Mouse (Mus musculus): ENCODE data around the gene Aox3. TPM values are rescaled to one million over a fixed set of nuclear protein-coding genes. Genes with fewer than 3 reads are reported as not detected.

The Aox3 gene
- polyA plus RNA-seq, 1 experiment from 2014 or later = 0.47 TPM

DNA sequence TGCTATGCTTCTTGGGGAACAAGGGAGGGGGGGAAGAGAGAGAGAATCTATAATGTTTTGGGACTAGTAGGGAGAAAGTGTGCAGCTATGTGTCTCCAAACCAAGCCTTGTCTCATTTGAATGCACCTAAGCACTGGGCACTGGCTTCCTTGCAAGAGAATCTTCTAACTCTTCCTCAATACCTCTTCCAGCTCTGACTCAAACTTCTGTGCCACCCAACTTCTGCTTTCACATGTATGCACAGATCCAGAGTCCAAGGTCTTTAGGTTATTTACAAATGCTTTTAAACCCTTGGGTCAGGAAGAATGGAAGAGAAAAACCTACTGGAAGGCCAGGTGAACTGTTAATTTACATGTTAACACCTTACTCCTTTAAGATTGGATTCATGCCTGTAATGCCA is 511 bp downstream of the Aox3 start:
- Histone ChIP-seq H3K27ac (ENCODE audit: low read depth, low read length) (no peak overlapping the region), H3K4me2 (replicated peaks; ENCODE audit: low read depth) (no peak overlapping the region), H3K4me3 (ENCODE audit: low read depth, low read length) (no peak overlapping the region), H3K27me3 (replicated peaks; ENCODE audit: control insufficient read depth, insufficient read depth, low read length) (no peaks in the 10 kb centered on the region), H3K36me3 (ENCODE audit: control insufficient read depth, insufficient read depth) (no peaks in the 10 kb centered on the region), H3K9ac (ENCODE audit: low read depth, low read length) (no peak overlapping the region), H3K4me1 (replicated peaks; ENCODE audit: control insufficient read depth, insufficient read depth, low read length) (no peaks in the 10 kb centered on the region), H3K9me3 (ENCODE audit: control insufficient read depth) (no peaks in the 10 kb centered on the region)
- no peak for TF ChIP-seq CTCF (IDR thresholded peaks at IDR 0.05; ENCODE audit: low read depth)
- ATAC-seq = no peak

DNA sequence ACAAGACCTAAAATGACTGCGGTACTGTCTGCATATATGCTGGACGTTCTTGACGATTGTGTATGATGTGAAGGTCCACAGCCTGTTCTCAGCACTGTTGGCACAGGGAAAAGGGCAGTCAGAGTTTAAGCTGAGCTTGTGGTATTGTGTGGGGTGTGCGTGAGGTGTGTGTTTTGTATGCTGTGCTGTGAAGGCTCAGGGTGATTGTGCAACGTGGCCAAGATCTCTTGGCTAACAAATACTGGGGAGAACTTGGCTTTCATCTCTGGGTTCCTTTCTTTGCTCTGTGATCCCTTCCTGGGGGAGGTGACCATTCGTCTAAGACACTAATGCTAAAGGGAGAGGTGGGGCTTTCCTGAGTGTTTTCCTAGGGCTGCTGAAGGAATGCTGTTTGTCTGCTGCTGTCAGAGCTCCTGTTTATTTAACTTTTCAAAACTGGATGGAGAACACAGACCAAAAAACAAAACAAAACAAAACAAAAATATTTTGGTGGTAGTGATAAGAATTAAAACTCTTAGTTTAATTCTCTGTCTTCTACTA is 1.2 kb downstream of the Aox3 start:
- Histone ChIP-seq H3K4me1 (replicated peaks; ENCODE audit: control insufficient read depth, insufficient read depth, low read length) (no peaks in the 10 kb centered on the region), H3K9ac (ENCODE audit: low read depth, low read length) (no peak overlapping the region), H3K27ac (ENCODE audit: low read depth, low read length) (no peak overlapping the region), H3K27me3 (replicated peaks; ENCODE audit: control insufficient read depth, insufficient read depth, low read length) (no peaks in the 10 kb centered on the region), H3K4me2 (replicated peaks; ENCODE audit: low read depth) (no peak overlapping the region), H3K4me3 (ENCODE audit: low read depth, low read length) (no peak overlapping the region), H3K36me3 (ENCODE audit: control insufficient read depth, insufficient read depth) (no peaks in the 10 kb centered on the region), H3K9me3 (ENCODE audit: control insufficient read depth) (no peaks in the 10 kb centered on the region)
- 56% methylated on average over 6 of the region's 6 CpGs for WGBS
- TF ChIP-seq CTCF (IDR thresholded peaks at IDR 0.05; ENCODE audit: low read depth) = no peak
- no peak for ATAC-seq

GRCm38 (mm10) chr1:58114666-58115375 is 1.9 kb downstream of the Aox3 start:
- no peak for ATAC-seq
- Histone ChIP-seq H3K27me3 (replicated peaks; ENCODE audit: control insufficient read depth, insufficient read depth, low read length) (no peaks in the 10 kb centered on the region), H3K4me3 (ENCODE audit: low read depth, low read length) (no peak overlapping the region), H3K9me3 (ENCODE audit: control insufficient read depth) (no peaks in the 10 kb centered on the region), H3K36me3 (ENCODE audit: control insufficient read depth, insufficient read depth) (no peaks in the 10 kb centered on the region), H3K27ac (ENCODE audit: low read depth, low read length) (no peak overlapping the region), H3K4me1 (replicated peaks; ENCODE audit: control insufficient read depth, insufficient read depth, low read length) (no peaks in the 10 kb centered on the region), H3K9ac (ENCODE audit: low read depth, low read length) (no peak overlapping the region), H3K4me2 (replicated peaks; ENCODE audit: low read depth) (no peak overlapping the region)
- TF ChIP-seq CTCF (IDR thresholded peaks at IDR 0.05; ENCODE audit: low read depth) = no peak
- 54% methylated on average over 12 of the region's 12 CpGs for WGBS

DNA sequence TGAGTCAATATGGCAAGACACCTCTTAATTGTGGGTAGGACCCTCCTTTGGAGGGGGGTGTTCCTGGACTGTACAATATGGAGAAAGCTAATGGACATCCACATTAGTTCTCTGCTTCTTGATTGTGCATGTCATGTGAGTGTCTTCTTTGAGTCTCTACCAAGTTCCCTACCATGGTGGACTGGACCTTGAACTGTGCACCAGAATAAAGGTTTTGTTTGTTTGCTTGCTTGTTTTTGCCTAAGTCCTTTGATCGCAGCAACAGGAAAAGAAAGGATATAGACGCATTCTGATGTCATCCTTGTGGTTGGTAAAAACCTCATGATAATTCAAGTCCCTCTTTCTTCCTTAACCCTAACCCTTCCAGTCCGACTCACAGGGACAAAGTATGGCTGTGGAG is 5.3 kb downstream of the Aox3 start:
- H3K9me3 ChIP-seq (ENCODE audit: control insufficient read depth) = no peaks in the 10 kb centered on the region
- no peak overlapping the region for H3K4me2 ChIP-seq (replicated peaks; ENCODE audit: low read depth)
- no peak overlapping the region for H3K4me3 ChIP-seq (ENCODE audit: low read depth, low read length)
- TF ChIP-seq CTCF (IDR thresholded peaks at IDR 0.05; ENCODE audit: low read depth) = no peak
- no peaks in the 10 kb centered on the region for H3K27me3 ChIP-seq (replicated peaks; ENCODE audit: control insufficient read depth, insufficient read depth, low read length)
- H3K36me3 ChIP-seq (ENCODE audit: control insufficient read depth, insufficient read depth) = no peaks in the 10 kb centered on the region
- ATAC-seq = no peak
- no peak overlapping the region for H3K9ac ChIP-seq (ENCODE audit: low read depth, low read length)
- H3K27ac ChIP-seq (ENCODE audit: low read depth, low read length) = no peak overlapping the region
- no peaks in the 10 kb centered on the region for H3K4me1 ChIP-seq (replicated peaks; ENCODE audit: control insufficient read depth, insufficient read depth, low read length)
- WGBS = 92% methylated on average over 3 of the region's 3 CpGs

DNA sequence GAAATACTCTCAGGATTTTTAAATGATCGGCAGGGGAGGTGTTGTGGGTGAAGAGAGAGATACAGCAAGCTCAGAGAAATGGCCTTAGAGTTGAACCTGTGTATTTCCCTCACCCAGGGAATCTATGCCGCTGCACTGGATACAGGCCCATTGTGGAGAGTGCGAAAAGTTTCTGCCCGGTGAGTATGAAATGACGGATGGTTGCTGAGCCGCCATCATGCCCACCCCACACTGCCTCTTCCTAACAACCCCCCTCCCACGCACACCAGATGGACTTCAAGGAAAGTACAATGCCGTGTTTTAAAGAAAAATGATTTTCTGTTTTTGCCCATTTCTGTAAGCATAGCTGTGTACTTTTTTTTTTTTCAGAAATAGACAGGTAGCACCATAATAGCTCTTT is 12.0 kb downstream of the Aox3 start:
- Histone ChIP-seq H3K27ac (ENCODE audit: low read depth, low read length) (no peak overlapping the region), H3K27me3 (replicated peaks; ENCODE audit: control insufficient read depth, insufficient read depth, low read length) (no peaks in the 10 kb centered on the region), H3K9ac (ENCODE audit: low read depth, low read length) (no peak overlapping the region), H3K4me2 (replicated peaks; ENCODE audit: low read depth) (no peak overlapping the region), H3K4me3 (ENCODE audit: low read depth, low read length) (no peak overlapping the region), H3K9me3 (ENCODE audit: control insufficient read depth) (no peaks in the 10 kb centered on the region), H3K4me1 (replicated peaks; ENCODE audit: control insufficient read depth, insufficient read depth, low read length) (no peaks in the 10 kb centered on the region), H3K36me3 (ENCODE audit: control insufficient read depth, insufficient read depth) (no peaks in the 10 kb centered on the region)
- TF ChIP-seq CTCF (IDR thresholded peaks at IDR 0.05; ENCODE audit: low read depth) = no peak
- WGBS = 88% methylated on average over 8 of the region's 8 CpGs
- no peak for ATAC-seq

- Histone ChIP-seq H3K36me3 (ENCODE audit: control insufficient read depth, insufficient read depth) (no peaks in the 10 kb centered on the region), H3K4me1 (replicated peaks; ENCODE audit: control insufficient read depth, insufficient read depth, low read length) (no peaks in the 10 kb centered on the region), H3K27me3 (replicated peaks; ENCODE audit: control insufficient read depth, insufficient read depth, low read length) (no peaks in the 10 kb centered on the region), H3K27ac (ENCODE audit: low read depth, low read length) (no peak overlapping the region), H3K4me3 (ENCODE audit: low read depth, low read length) (no peak overlapping the region), H3K4me2 (replicated peaks; ENCODE audit: low read depth) (no peak overlapping the region), H3K9ac (ENCODE audit: low read depth, low read length) (no peak overlapping the region), H3K9me3 (ENCODE audit: control insufficient read depth) (0 out of 2 replicates have a peak, but pooled peaks cover 6% of the 10 kb centered on the region)
- no peak for ATAC-seq
- TF ChIP-seq CTCF (IDR thresholded peaks at IDR 0.05; ENCODE audit: low read depth) = no peak
These were observed 25.0 kb downstream of the Aox3 start for GRCm38 (mm10) chr1:58137891-58138290.
